Mouse (Mus musculus) sigmoid colon, adult 10 weeks (tissue): ENCODE results near the gene Crx. TPM values are rescaled to one million over a fixed set of nuclear protein-coding genes. Genes with fewer than 3 reads are reported as not detected.

Source experiments
- polyA plus RNA-seq: library from polyadenylated mRNA; stranded (reverse); fragments of 350-450 nt; fragmentation: Illumina TruSeq; extraction: RNeasy Lipid Tissue Mini Kit (QIAGEN cat#74804); gene quantifications from one replicate; pipeline ENCODE4 v1.2.3, GENCODE M21; 2014; ENCODE audit warnings: low read depth, low replicate concordance

Crx gene
- polyA plus RNA-seq: not detected

DNA sequence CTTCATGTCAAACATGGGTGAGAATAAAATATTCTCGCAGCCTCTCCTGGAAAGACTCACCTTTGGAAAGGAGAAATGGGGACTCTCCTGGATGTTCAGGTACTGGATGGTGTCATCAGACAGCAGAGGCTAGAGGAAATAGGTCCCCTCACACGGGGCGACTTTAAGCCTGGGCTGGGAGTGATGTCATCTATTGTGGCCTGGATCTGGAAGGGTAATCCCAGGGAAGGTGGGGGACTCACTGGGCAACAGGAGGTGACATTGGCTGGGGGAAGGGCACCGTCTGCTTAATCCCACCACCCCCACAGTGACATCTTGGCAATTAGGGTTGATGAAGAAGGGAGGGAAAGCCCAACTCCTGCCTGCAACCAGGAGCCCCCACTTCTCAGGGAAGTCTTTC, at the start of gene Crx:
TSS of gene Crx (minus strand) at position 213 of the 400 bp plus-strand sequence.

GRCm38 (mm10) chr7:15922220-15922773, 42.5 kb upstream of the Crx start, which contains the start of gene Selenow:
Gene Selenow, minus strand, starts transcription at chr7:15922402.

GRCm38 (mm10) chr7:15882317-15882716, 2.5 kb upstream of the Crx start, which contains the start of gene Crxos:
Gene Crxos, plus strand, starts transcription at chr7:15882617.

DNA sequence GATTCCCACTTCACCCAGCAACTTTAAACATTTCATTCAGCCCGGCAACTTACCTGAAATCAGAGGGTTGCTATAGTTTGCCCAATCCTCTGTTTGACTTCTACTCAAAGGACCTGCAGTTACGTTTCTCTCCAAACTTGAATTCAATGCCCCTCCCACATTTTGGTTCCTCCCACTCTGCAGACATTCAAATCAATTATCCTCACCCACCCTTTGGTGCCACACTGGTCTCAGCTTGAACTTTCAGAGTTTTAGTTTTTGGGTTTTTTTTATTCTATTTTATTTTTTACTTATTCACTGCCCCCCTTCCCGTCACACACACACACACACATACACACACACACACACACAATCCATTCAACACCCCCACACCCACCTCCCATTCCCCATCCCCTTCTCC, 40.2 kb downstream of the Crx start, which contains the start of gene Obox6:
TSS of gene Obox6 (minus strand) at position 101 of the 400 bp plus-strand sequence.

Other genes with a start within 250 kb of the Crx start
- gene Obox3, start 240.1 kb downstream of the Crx start, polyA plus RNA-seq: not detected
- not detected for gene Obox5, start 129.8 kb downstream of the Crx start, polyA plus RNA-seq
- gene Obox6, start 40.3 kb downstream of the Crx start, polyA plus RNA-seq: not detected
- not detected for gene Crxos, start 2.6 kb upstream of the Crx start, polyA plus RNA-seq
- 3.3 TPM for gene Selenow, start 42.4 kb upstream of the Crx start, polyA plus RNA-seq
- gene Nop53, start 66.1 kb upstream of the Crx start, polyA plus RNA-seq: 11.6 TPM
- 14.9 TPM for gene Ehd2, start 87.6 kb upstream of the Crx start, polyA plus RNA-seq
- gene Bicra, start 168.0 kb upstream of the Crx start, polyA plus RNA-seq: 0.76 TPM
- not detected for gene Zfp541, start 181.8 kb upstream of the Crx start, polyA plus RNA-seq
- gene Napa, start 218.5 kb upstream of the Crx start, polyA plus RNA-seq: 16.1 TPM
- gene Kptn, start 239.9 kb upstream of the Crx start, polyA plus RNA-seq: 9.7 TPM
- gene Slc8a2, start 249.9 kb upstream of the Crx start, polyA plus RNA-seq: 0.13 TPM